Mouse (Mus musculus) ES-Bruce4 (cell line): ENCODE data around the gene Gm44503.

Experiments used
- CTCF ChIP-seq: IDR thresholded peaks from one replicate; pipeline ENCODE4 v1.8.1; 2011; ENCODE audit warnings: low read depth, low read length
- POLR2A ChIP-seq: IDR thresholded peaks from one replicate; pipeline ENCODE4 v1.8.1; 2011; ENCODE audit warnings: low read length; ENCODE audit not compliant: insufficient read depth

DNA sequence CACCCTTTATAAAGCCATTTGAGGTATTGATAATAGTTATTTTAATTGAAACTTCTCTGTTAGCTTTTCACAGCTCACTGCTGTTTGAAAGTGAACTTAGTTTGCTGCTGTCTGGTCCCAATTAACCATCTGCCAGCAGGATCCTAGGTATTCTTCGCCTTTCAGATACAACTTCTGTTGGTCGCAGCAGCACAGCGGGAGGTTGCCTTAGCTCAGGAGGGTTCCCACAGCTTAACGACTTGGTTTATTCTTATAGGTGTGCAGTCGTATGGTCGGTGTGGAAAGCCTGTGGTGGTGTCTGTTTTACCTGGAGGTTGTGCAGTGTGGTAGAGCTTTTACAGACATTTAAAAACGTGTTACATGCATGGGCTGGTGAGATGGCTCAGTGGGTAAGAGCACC lies 38.2 kb downstream of the Gm44503 start:
- TF ChIP-seq POLR2A (no peak), CTCF (no peak)
